Mouse (Mus musculus) layer of hippocampus, adult 2 months (tissue): ENCODE results near the gene Nr4a1. TPM values are rescaled to one million over a fixed set of nuclear protein-coding genes. Genes with fewer than 3 reads are reported as not detected.

Experiments used
- DNase-seq, 2 experiments: peaks; one replicate each; pipeline ENCODE4 v3.0.0; 2022; ENCODE audit warnings: low spot score in 2 of 2
- H3K27ac ChIP-seq: fragments of 200-600 bp; 2 replicates; pipeline ENCODE4 v1.8.1; 2022
- H3K4me3 ChIP-seq: fragments of 200-600 bp; 2 replicates; pipeline ENCODE4 v1.8.1; 2022; ENCODE audit warnings: mild to moderate bottlenecking
- CTCF ChIP-seq: fragments of 200-600 bp; conservative IDR thresholded peaks from 2 replicates; pipeline ENCODE4 v1.8.1; 2022; ENCODE audit warnings: antibody characterized with exemption, mild to moderate bottlenecking, moderate library complexity
- long read RNA-seq, 2 experiments: library from polyadenylated mRNA; stranded (forward); transcript quantifications; one replicate each; pipeline ENCODE4 v2.0.0; 2021; ENCODE audit warnings: borderline mapping rate in 2 of 2
- total RNA-seq, 2 experiments: library from RNA; stranded (reverse); gene quantifications; 2 replicates each; pipeline ENCODE4 v1.2.3; 2021

Nr4a1 gene
- total RNA-seq: 10 to 100 TPM; 39.8 to 54.8 TPM
- long read RNA-seq, experiment 1, transcript Nr4a1-201 (7 exons, 2,477 nt): major isoform, 14 of 28 reads
- long read RNA-seq, experiment 1, partial matches to known transcripts: 7 of 28 reads
- long read RNA-seq, experiment 1, other reads (novel, unspliced or antisense): 6 of 28 reads
- long read RNA-seq, experiment 2, transcript Nr4a1-201 (7 exons, 2,477 nt): major isoform, 9 of 19 reads
- long read RNA-seq, experiment 2, transcript Nr4a1-202 (8 exons, 2,553 nt): minor isoform, 5 of 19 reads
- long read RNA-seq, experiment 2, partial matches to known transcripts: 5 of 19 reads
- long read RNA-seq, experiment 2, other reads (novel, unspliced or antisense): 0 of 19 reads

- DNase-seq: peak; percentile 63 to 81
- Histone ChIP-seq H3K27ac (peak within 1 kb of the TSS; percentile 91), H3K4me3 (peak within 1 kb of the TSS; percentile 67)
- 0 out of 2 replicates have a peak, but pooled peaks have one; percentile 6 for TF ChIP-seq CTCF
Observed at GRCm38 (mm10) chr15:101253886-101254795, at the start of gene Nr4a1. Gene Nr4a1 (plus strand): TSS chr15:101254269.

GRCm38 (mm10) chr15:101204781-101205180, 49.3 kb upstream of the Nr4a1 start:
- no peak for DNase-seq
- Histone ChIP-seq H3K4me3 (no peak overlapping the region), H3K27ac (no peak overlapping the region)
- TF ChIP-seq CTCF: no peak

GRCm38 (mm10) chr15:101210228-101210627, 43.8 kb upstream of the Nr4a1 start:
- DNase-seq: peak in 1 of 2 experiments; percentile 75
- H3K4me3 ChIP-seq: no peak overlapping the region
- peak; percentile 86 for TF ChIP-seq CTCF
- H3K27ac ChIP-seq: no peak overlapping the region

GRCm38 (mm10) chr15:101210998-101211613, 43.0 kb upstream of the Nr4a1 start:
- Histone ChIP-seq H3K27ac (no peak overlapping the region), H3K4me3 (no peak overlapping the region)
- TF ChIP-seq CTCF: no peak
- no peak for DNase-seq

- Histone ChIP-seq H3K4me3 (no peak overlapping the region), H3K27ac (no peak overlapping the region; the same call in 1 of the 2 replicates)
- DNase-seq: no peak
- TF ChIP-seq CTCF: no peak
Observed at GRCm38 (mm10) chr15:101212435-101212834, 41.6 kb upstream of the Nr4a1 start.

GRCm38 (mm10) chr15:101215136-101215535, 38.9 kb upstream of the Nr4a1 start:
- no peak for TF ChIP-seq CTCF
- Histone ChIP-seq H3K4me3 (no peak overlapping the region), H3K27ac (no peak overlapping the region)
- DNase-seq: no peak

GRCm38 (mm10) chr15:101216036-101216435, 38.0 kb upstream of the Nr4a1 start:
- no peak for TF ChIP-seq CTCF
- no peak for DNase-seq
- no peak overlapping the region for H3K27ac ChIP-seq
- no peak overlapping the region for H3K4me3 ChIP-seq

GRCm38 (mm10) chr15:101220905-101221297, 33.2 kb upstream of the Nr4a1 start:
- H3K27ac ChIP-seq: peak overlapping the region; percentile 46; the same call in 1 of the 2 replicates
- H3K4me3 ChIP-seq: no peak overlapping the region
- DNase-seq: no peak
- TF ChIP-seq CTCF: no peak

- Histone ChIP-seq H3K4me3 (peak overlapping the region; percentile 15; the same call in 1 of the 2 replicates), H3K27ac (peak overlapping the region; percentile 94)
- peak; percentile 90 to 94 for DNase-seq
- peak; percentile 99 for TF ChIP-seq CTCF
Observed at GRCm38 (mm10) chr15:101221298-101222104, 32.6 kb upstream of the Nr4a1 start.

- Histone ChIP-seq H3K4me3 (no peak overlapping the region; the same call in 1 of the 2 replicates), H3K27ac (peak overlapping the region; percentile 94)
- no peak for TF ChIP-seq CTCF
- DNase-seq: no peak
Observed at GRCm38 (mm10) chr15:101222897-101223482, 31.1 kb upstream of the Nr4a1 start.

- TF ChIP-seq CTCF: no peak
- peak overlapping the region; percentile 94 for H3K27ac ChIP-seq
- peak overlapping the region; percentile 55 for H3K4me3 ChIP-seq
- DNase-seq: no peak
Observed at GRCm38 (mm10) chr15:101223596-101223995, 30.5 kb upstream of the Nr4a1 start.
